Mouse (Mus musculus): ENCODE results near the gene Gtf3c1. TPM values are rescaled to one million over a fixed set of nuclear protein-coding genes. Genes with fewer than 3 reads are reported as not detected.
"Not testable (repeated sequence)": the region's sequence is repeated elsewhere in the genome, so short reads cannot be mapped to it uniquely, and the experiment has no call there.

Gene Gtf3c1
- polyA plus RNA-seq, 1 experiment from 2014 or later = 51.0 TPM

DNA sequence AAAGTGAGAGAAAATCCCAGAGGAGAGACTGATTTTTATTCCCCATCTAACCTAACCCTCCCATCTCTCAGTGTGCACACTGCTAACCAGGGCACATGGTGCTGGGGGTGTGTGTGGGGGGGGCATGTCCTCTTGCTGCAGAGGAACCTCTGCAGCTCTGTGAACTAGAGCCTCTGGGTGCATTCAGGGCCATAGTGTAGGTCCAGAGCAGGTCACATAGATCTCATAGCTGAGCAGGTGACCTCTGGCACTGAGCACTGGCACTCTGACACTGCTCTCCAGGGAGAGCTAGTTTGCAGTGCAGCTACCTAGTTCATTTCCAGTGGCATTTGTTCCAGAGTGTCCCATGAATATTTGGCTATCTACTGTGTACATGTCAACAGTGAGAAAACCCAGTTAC, 24.1 kb upstream of the Gtf3c1 start:
- Histone ChIP-seq H3K9me3 (replicated peaks) (no peaks in the 10 kb centered on the region), H3K9ac (no peak overlapping the region), H3K27ac (no peak overlapping the region), H3K27me3 (no peaks in the 10 kb centered on the region), H3K4me2 (replicated peaks) (no peak overlapping the region), H3K4me1 (peaks cover 7% of the 10 kb centered on the region; the same call in 1 of the 2 replicates), H3K36me3 (no peaks in the 10 kb centered on the region), H3K4me3 (no peak overlapping the region)
- ATAC-seq (ENCODE audit: low FRiP score) = no peak

DNA sequence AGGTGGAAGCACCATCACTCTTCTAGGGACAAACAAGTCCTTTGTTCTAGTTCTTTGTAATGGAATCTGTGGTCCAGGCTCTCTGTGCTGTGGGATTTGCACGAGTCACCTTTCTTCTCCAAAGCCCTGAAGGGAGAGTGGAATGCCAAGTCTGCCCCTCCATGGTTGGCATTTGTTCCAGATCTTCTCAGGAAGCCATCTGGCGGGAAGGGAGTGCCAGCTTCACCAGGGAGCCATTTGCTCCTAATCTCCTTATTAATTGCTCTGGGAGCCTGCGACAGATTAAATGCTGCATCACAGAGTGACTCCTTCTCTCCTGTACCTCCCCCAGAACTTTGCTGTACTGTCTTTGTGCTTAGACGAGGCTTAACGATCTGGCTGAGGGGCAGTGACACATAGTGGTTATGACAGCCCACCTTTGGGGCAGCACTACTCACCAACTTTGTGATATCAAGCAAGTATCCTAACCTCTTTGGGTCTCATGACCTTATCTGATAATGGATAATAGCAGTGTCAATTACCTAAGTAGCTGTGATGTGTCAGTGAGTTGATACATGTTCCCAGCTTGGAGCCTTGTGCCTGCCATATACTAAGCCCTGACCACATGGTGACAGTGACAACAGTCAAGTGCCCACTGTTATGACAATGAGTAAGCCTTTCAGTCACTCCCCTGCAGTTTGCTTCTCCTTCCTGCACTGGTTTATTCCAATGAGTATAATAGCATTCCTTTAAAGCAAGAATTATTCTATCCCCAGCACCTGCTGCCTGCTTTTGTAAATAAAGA, 15.8 kb upstream of the Gtf3c1 start:
- no peak overlapping the region for H3K4me2 ChIP-seq (replicated peaks)
- no peak for ATAC-seq (ENCODE audit: low FRiP score)
- no peaks in the 10 kb centered on the region for H3K27me3 ChIP-seq
- no peak overlapping the region for H3K9ac ChIP-seq
- no peaks in the 10 kb centered on the region for H3K36me3 ChIP-seq
- H3K4me1 ChIP-seq = no peaks in the 10 kb centered on the region
- H3K9me3 ChIP-seq (replicated peaks) = no peaks in the 10 kb centered on the region
- no peak overlapping the region for H3K27ac ChIP-seq
- 62% methylated on average over 5 of the region's 5 CpGs for whole genome bisulfite sequencing
- H3K4me3 ChIP-seq = no peak overlapping the region

DNA sequence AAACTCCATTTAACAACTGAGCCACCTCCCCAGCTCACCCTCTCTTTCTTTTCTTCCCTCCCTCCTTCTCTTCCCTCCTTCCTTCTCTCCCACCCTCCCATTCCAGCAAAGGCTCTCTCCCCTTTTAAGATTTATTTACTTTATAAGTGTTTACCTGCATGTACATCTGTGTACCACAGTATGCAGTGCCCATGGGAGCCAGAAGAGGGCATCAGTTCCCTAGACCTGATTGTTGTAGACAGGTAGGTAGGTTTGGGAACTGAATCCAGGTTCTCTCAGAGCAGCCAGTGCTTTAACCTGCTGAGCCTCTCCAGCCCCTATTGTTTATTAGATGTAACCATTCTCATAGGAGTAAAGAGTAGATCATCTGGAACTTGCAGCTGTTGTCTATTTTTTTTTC, 14.5 kb upstream of the Gtf3c1 start:
- H3K36me3 ChIP-seq = no peaks in the 10 kb centered on the region
- no peak for ATAC-seq (ENCODE audit: low FRiP score)

DNA sequence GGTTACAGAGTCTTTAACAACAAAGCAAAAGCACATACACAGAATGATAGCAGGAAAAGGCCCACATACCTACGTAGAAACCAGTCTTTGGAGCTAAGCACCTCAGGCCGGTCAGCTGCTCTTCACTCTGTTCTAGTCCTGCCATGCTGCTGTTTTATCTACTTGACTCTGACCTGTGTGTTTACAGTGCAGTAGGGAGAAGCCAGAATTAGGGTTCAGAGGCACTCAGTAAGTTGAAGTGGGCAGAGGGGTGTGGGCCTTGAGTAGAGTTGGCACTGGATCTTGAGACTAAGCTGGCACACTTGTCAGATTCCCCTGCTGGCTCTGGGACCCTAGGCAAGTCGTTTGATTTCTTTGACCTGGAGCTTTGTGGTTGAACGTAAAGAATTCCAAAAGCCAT, 13.5 kb upstream of the Gtf3c1 start:
- no peak for ATAC-seq (ENCODE audit: low FRiP score)
- Histone ChIP-seq H3K4me2 (replicated peaks) (no peak overlapping the region), H3K4me1 (0 out of 2 replicates have a peak, but pooled peaks cover 2% of the 10 kb centered on the region), H3K36me3 (no peaks in the 10 kb centered on the region), H3K27ac (no peak overlapping the region), H3K27me3 (no peaks in the 10 kb centered on the region), H3K4me3 (no peak overlapping the region), H3K9ac (no peak overlapping the region), H3K9me3 (replicated peaks) (no peaks in the 10 kb centered on the region)
- WGBS = 86% methylated on average over 4 of the region's 4 CpGs

More for the DNA sequence above, 14.5 kb upstream of the Gtf3c1 start:
- no peaks in the 10 kb centered on the region for H3K9me3 ChIP-seq (replicated peaks)
- no peak overlapping the region for H3K9ac ChIP-seq
- H3K27me3 ChIP-seq = no peaks in the 10 kb centered on the region
- H3K4me3 ChIP-seq = no peak overlapping the region
- H3K4me1 ChIP-seq = no peaks in the 10 kb centered on the region
- H3K4me2 ChIP-seq (replicated peaks) = no peak overlapping the region
- no peak overlapping the region for H3K27ac ChIP-seq

DNA sequence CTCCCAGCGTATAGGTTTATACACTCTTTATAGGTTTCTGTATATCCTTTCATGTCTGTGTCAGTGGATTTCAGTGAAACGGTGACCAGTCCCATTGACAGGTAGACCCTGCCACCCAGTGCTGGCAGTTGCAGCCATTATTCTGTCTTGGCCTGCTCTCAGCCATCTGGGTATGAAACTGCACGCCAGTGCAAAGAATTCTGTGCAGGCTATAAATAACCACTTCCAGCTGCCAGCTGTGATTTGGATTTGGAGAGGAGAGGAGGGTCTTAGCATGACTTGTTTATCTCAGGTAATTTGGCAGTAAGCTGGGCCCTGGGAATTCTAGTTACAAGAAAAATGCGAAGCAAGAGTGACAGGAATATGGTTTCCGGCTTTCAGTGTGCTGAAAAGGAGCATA, 12.8 kb upstream of the Gtf3c1 start:
- ATAC-seq (ENCODE audit: low FRiP score) = no peak
- H3K4me2 ChIP-seq (replicated peaks) = no peak overlapping the region
- 79% methylated on average over 5 of the region's 5 CpGs for WGBS

DNA sequence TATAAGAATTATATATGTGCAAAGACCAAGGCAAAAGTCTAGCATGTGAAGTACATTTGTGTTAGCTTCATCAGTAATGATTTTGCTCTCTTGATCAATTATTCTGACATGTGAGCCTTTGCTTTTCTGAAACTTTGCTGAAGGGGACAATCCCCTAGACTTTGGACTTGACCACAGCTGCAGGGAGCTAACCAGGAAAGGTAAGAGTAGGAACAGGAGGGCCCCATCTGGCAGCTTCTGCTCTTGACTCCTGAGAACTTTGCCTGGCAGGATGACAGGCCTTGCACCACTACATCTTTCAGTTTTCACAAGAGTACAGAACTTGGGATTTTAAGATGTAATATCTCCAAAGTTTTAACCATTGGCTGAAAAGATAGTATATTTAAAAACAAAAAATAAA, 10.0 kb upstream of the Gtf3c1 start:
- no peaks in the 10 kb centered on the region for H3K27me3 ChIP-seq

More for the DNA sequence above, 12.8 kb upstream of the Gtf3c1 start:
- 0 out of 2 replicates have a peak, but pooled peaks cover 2% of the 10 kb centered on the region for H3K4me1 ChIP-seq
- no peaks in the 10 kb centered on the region for H3K27me3 ChIP-seq
- no peak overlapping the region for H3K27ac ChIP-seq
- 0 out of 2 replicates have a peak, but pooled peaks cover 3% of the 10 kb centered on the region for H3K36me3 ChIP-seq
- no peak overlapping the region for H3K4me3 ChIP-seq
- no peak overlapping the region for H3K9ac ChIP-seq
- no peaks in the 10 kb centered on the region for H3K9me3 ChIP-seq (replicated peaks)

DNA sequence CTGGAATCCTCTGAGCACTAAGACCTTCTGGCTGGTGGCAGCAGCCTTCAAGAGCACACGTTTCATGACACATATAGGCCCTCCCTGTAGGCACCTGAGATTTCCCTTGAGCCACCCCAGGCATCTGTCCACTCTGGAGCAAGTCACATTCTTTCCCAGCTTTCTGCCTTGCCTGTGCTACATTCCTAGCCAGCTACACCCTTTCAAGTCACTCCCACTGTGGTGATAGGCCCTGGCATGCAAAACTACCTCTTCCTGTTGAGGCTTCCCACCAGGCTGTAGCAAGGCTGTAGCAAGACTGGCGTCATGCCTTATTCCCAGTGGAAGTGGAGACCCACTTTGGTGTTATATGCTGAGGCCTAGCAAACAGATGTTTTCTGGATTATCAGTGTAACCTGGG, 9.1 kb upstream of the Gtf3c1 start:
- 65% methylated on average over 2 of the region's 2 CpGs for WGBS
- Histone ChIP-seq H3K27me3 (no peaks in the 10 kb centered on the region), H3K4me3 (no peak overlapping the region), H3K9ac (no peak overlapping the region), H3K4me1 (0 out of 2 replicates have a peak, but pooled peaks cover 2% of the 10 kb centered on the region), H3K4me2 (replicated peaks) (no peak overlapping the region), H3K9me3 (replicated peaks) (no peaks in the 10 kb centered on the region), H3K27ac (no peak overlapping the region), H3K36me3 (0 out of 2 replicates have a peak, but pooled peaks cover 4% of the 10 kb centered on the region)
- no peak for ATAC-seq (ENCODE audit: low FRiP score)

More for the DNA sequence above, 10.0 kb upstream of the Gtf3c1 start:
- no peak overlapping the region for H3K4me3 ChIP-seq
- H3K36me3 ChIP-seq = 0 out of 2 replicates have a peak, but pooled peaks cover 4% of the 10 kb centered on the region
- no peak overlapping the region for H3K4me2 ChIP-seq (replicated peaks)
- no peak overlapping the region for H3K9ac ChIP-seq
- no peaks in the 10 kb centered on the region for H3K9me3 ChIP-seq (replicated peaks)
- no peak overlapping the region for H3K27ac ChIP-seq
- no peak for ATAC-seq (ENCODE audit: low FRiP score)
- 0 out of 2 replicates have a peak, but pooled peaks cover 2% of the 10 kb centered on the region for H3K4me1 ChIP-seq

DNA sequence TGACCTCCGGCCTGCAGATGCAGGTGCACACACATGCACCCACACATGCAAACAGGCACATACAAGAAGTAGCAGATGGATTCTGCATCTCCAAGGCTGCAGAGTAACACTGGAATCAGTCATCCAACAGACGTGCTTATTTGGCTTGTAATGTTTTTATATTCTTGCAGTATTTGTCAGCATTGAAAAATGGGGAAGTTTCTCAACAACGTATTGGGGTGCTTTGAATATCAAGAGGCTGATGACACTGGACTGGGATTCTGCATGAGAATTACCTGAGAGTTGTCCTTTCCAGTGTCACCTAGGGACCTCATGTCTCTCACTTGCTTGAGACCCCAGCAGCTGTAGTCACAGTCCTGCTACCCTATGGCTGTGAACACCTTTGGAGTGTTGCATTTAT, 7.2 kb upstream of the Gtf3c1 start:
- H3K27ac ChIP-seq = no peak overlapping the region
- 93% methylated on average over 3 of the region's 3 CpGs for WGBS
- no peaks in the 10 kb centered on the region for H3K27me3 ChIP-seq
- H3K9me3 ChIP-seq (replicated peaks) = no peaks in the 10 kb centered on the region
- no peak overlapping the region for H3K4me3 ChIP-seq
- no peak overlapping the region for H3K9ac ChIP-seq
- ATAC-seq (ENCODE audit: low FRiP score) = no peak
- 0 out of 2 replicates have a peak, but pooled peaks cover 4% of the 10 kb centered on the region for H3K36me3 ChIP-seq
- H3K4me1 ChIP-seq = 0 out of 2 replicates have a peak, but pooled peaks cover 2% of the 10 kb centered on the region
- no peak overlapping the region for H3K4me2 ChIP-seq (replicated peaks)

DNA sequence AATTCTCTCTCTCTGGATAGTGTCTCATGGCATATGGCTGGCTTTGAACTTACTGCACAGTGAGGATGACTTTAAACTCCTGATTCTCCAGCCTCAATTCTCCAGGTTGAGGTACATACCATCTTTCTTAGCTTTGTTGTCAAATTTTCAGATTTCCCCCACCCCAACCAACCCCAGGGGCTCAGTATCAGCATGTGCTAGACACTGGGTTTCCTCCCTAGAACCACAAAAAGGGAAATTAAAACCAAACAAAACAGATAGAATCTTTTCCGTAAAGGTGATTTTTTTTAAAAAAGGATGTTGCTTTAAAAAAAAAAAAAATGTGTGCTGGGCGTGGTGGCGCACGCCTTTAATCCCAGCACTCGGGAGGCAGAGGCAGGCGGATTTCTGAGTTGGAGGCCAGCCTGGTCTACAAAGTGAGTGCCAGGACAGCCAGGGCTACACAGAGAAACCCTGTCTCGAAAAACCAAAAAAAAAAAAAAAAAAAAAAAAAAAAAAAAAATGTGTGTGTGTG, 6.0 kb upstream of the Gtf3c1 start:
- not testable (repeated sequence) for H3K4me3 ChIP-seq; H3K27me3 ChIP-seq; H3K9me3 ChIP-seq (replicated peaks); H3K36me3 ChIP-seq; H3K4me1 ChIP-seq; ATAC-seq (ENCODE audit: low FRiP score); H3K9ac ChIP-seq; H3K27ac ChIP-seq; H3K4me2 ChIP-seq (replicated peaks)
- WGBS = 93% methylated on average over 6 of the region's 7 CpGs

DNA sequence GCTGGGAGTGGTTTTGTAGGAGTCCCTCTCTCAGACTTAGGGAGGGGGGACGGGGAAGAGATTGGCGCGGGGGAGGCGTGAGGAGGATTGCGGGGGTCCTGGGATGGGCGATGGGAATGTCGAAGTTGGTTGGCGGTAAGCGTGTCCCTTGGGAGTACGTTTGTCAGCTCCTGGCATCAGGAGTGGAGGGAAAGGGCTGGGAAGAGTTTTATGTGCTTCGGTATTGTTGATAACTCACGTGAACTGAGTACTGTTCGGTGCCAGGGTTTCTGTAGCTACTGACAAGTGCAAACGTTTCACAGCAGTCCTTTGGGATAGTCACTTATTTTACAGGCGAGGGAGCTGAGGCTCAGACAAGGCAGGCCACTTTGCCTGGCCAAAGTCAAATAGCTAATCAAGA, 520 bp upstream of the Gtf3c1 start:
- Histone ChIP-seq H3K4me1 (peaks cover 29% of the 10 kb centered on the region), H3K27me3 (no peaks in the 10 kb centered on the region), H3K36me3 (peaks cover 10% of the 10 kb centered on the region), H3K4me2 (replicated peaks) (peak overlapping the region; percentile 74), H3K9me3 (replicated peaks) (no peaks in the 10 kb centered on the region), H3K27ac (peak overlapping the region; percentile 37; the same call in 1 of the 2 replicates), H3K4me3 (peak overlapping the region; percentile 85), H3K9ac (peak overlapping the region; percentile 91)
- no peak for ATAC-seq (ENCODE audit: low FRiP score)
- under 1% methylated on average over 15 of the region's 15 CpGs for WGBS

DNA sequence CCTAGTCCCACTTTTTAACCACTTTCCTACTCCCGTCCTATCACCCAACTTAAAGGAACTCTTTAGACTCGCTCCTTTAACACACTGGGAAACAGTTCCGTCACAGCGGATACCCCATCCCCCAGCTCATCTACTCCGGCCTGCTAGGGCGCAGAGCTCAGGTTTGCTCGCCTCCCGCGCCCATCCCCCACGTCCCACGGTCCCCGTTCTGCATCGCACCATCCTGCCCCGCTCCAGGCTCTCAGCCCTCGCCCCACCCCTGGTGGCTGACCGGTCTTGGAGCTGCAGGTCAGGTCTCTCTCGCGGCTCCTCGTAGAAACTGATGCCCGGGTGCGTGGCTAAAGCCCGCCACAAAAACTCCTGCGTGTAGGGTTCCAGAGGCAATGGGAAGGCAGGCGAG, 394 bp downstream of the Gtf3c1 start:
- Histone ChIP-seq H3K4me3 (peak overlapping the region; percentile 85), H3K9ac (peak overlapping the region; percentile 86), H3K4me2 (replicated peaks) (peak overlapping the region; percentile 80), H3K9me3 (replicated peaks) (no peaks in the 10 kb centered on the region), H3K36me3 (peaks cover 19% of the 10 kb centered on the region), H3K4me1 (peaks cover 29% of the 10 kb centered on the region), H3K27ac (peak overlapping the region; percentile 87), H3K27me3 (no peaks in the 10 kb centered on the region)
- WGBS = 1% methylated on average over 24 of the region's 24 CpGs
- peak; percentile 89 for ATAC-seq (ENCODE audit: low FRiP score)

DNA sequence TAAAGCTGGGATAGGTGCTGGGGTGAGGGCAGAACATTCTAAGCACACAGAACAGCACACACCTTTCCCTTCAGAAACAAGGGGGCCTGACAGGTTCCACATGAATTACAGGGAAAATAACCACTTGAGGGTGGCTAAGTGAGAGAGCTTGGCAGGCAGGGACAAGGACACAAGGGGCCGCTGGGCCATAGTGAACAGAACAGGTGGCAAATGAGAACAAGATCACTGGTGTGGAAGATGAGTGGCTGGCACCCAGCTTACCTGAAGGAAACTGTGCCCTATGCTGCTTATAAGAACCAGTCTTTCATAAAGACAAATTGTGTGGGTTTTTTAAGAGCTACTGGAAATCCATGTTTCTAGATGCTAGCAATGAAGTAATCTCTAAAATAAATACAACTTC, 4.8 kb downstream of the Gtf3c1 start:
- peaks cover 62% of the 10 kb centered on the region for H3K36me3 ChIP-seq
- ATAC-seq (ENCODE audit: low FRiP score) = no peak

DNA sequence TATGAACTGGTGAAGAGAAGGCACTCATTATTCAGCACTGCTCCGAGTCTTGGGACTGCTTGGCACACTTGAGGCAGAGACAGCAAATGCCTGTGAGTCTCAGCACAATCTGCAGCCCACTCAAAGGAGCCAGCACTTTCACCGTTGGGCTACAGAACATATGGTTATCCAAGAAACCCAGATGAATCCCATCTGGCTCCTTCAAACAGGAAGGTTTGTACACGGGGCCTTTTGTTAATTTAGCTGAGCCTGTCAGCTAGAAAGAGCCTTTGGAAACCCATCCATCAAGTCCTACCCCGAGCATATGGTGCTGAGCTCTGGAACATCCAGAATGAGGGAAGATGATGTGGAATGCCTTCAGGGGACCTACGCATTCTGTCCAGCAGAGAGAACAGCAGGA, 13.5 kb downstream of the Gtf3c1 start:
- H3K4me3 ChIP-seq = no peak overlapping the region
- WGBS = 71% methylated on average over 5 of the region's 5 CpGs
- no peak overlapping the region for H3K9ac ChIP-seq
- H3K4me2 ChIP-seq (replicated peaks) = no peak overlapping the region
- H3K36me3 ChIP-seq = peaks cover 99% of the 10 kb centered on the region
- H3K27me3 ChIP-seq = no peaks in the 10 kb centered on the region
- H3K27ac ChIP-seq = no peak overlapping the region
- ATAC-seq (ENCODE audit: low FRiP score) = no peak
- no peaks in the 10 kb centered on the region for H3K4me1 ChIP-seq
- H3K9me3 ChIP-seq (replicated peaks) = peaks cover 4% of the 10 kb centered on the region; the same call in 1 of the 2 replicates

More for the DNA sequence above, 4.8 kb downstream of the Gtf3c1 start:
- Histone ChIP-seq H3K4me1 (peaks cover 21% of the 10 kb centered on the region), H3K9me3 (replicated peaks) (peaks cover 11% of the 10 kb centered on the region; the same call in 1 of the 2 replicates), H3K27me3 (no peaks in the 10 kb centered on the region), H3K9ac (no peak overlapping the region), H3K27ac (no peak overlapping the region), H3K4me2 (replicated peaks) (no peak overlapping the region), H3K4me3 (no peak overlapping the region)
- WGBS = 86% methylated on average over 1 of the region's 1 CpGs
